Comparison of ENCODE assay signal across 24 mouse cellular contexts in genomic region chr10:14034046-14034445, GRCm38 (mm10).
A peak's percentile ranks its signal among the peaks of the same experiment; 100 is the strongest.
DNase-seq lines count a peak whose midpoint lies in the region; ATAC-seq and TF ChIP-seq lines count a peak whose summit lies in the region.
"Had no signal": no experiment of that assay in that cellular context is flagged by ENCODE, and none has a peak within 500 bp of the region (broad histone marks: within the 10 kb centered on the region; RNA-seq: fewer than 3 reads in every experiment).

No protein-coding gene starts in this region.

- TF ChIP-seq CTCF in gastrocnemius, adult 2 months (IDR thresholded peaks at IDR 0.05) = no peak
- no peak for TF ChIP-seq CTCF in spleen, adult 2 months (IDR thresholded peaks at IDR 0.05; ENCODE audit: extremely low read depth, insufficient read depth, insufficient read length, insufficient replicate concordance)

- TF ChIP-seq POLR2A in spleen, adult 2 months (IDR thresholded peaks at IDR 0.05; ENCODE audit: low read depth, low read length) = no peak

- 84% methylated on average over 7 of the region's 7 CpGs for WGBS in spleen, adult 2 months

- 0 out of 2 replicates have a peak overlapping the region, but pooled peaks have one; percentile 21 for H3K27ac ChIP-seq in gastrocnemius, adult 2 months
- H3K27ac ChIP-seq in spleen, adult 2 months (ENCODE audit: insufficient read depth, low read length) = peak overlapping the region; percentile 40; the same call in 1 of the 2 replicates
- H3K27ac ChIP-seq: embryonic facial prominence, embryonic 12.5 days; embryonic facial prominence, embryonic 15.5 days; heart, embryonic 15.5 days; hindbrain, embryonic 10.5 days; hindbrain, embryonic 13.5 days had no signal

- no peaks in the 10 kb centered on the region for H3K36me3 ChIP-seq in spleen, adult 2 months (ENCODE audit: control insufficient read depth, insufficient read depth, low read length)
- H3K36me3 ChIP-seq: embryonic facial prominence, embryonic 12.5 days; embryonic facial prominence, embryonic 15.5 days; heart, embryonic 12.5 days; heart, embryonic 15.5 days; hindbrain, embryonic 10.5 days; hindbrain, embryonic 13.5 days had no signal

- no peaks in the 10 kb centered on the region for H3K27me3 ChIP-seq in spleen, adult 2 months (ENCODE audit: control insufficient read depth, insufficient read depth, low read length)
- H3K27me3 ChIP-seq: embryonic facial prominence, embryonic 12.5 days; embryonic facial prominence, embryonic 15.5 days; heart, embryonic 12.5 days; heart, embryonic 15.5 days; hindbrain, embryonic 13.5 days had no signal

- H3K4me3 ChIP-seq in gastrocnemius, adult 2 months = no peak overlapping the region
- H3K4me3 ChIP-seq in spleen, adult 2 months (ENCODE audit: extremely low read depth, insufficient read depth, insufficient read length) = no peak overlapping the region
- H3K4me3 ChIP-seq: embryonic facial prominence, embryonic 12.5 days; embryonic facial prominence, embryonic 15.5 days; heart, embryonic 12.5 days; heart, embryonic 15.5 days; hindbrain, embryonic 10.5 days; hindbrain, embryonic 13.5 days had no signal

- ATAC-seq in inflammation-experienced regulatory T-cells, adult 6 months = peak; percentile 41
- ATAC-seq: forebrain, embryonic 14.5 days; forebrain, postnatal 0 days; hindbrain, embryonic 16.5 days; intestine, postnatal 0 days had no signal

- intact Hi-C loops in gastrocnemius, adult 2 months (cut with DNase I) = no loop called here

- DNase-seq in gastrocnemius, adult 2 months = no peak
- no peak for DNase-seq in gastrocnemius, postnatal 10 days
- no peak for DNase-seq in spleen, adult 2 months (ENCODE audit: low read depth in 1 of 2, low spot score in 2 of 2)
- no peak for DNase-seq in spleen, postnatal 14 days (ENCODE audit: low spot score in 2 of 2)
- DNase-seq in adrenal gland, postnatal 25 days = no peak
- DNase-seq: adrenal gland, adult 8-10 months; adrenal gland, postnatal 36 days; cerebellum, adult 2 months; cerebellum, adult 9-11 months; cerebellum, postnatal 25 days; forebrain, postnatal 0 days; gastrocnemius, postnatal 36 days; heart, postnatal 10 days; heart, postnatal 36 days had no signal

- H3K4me1 ChIP-seq in spleen, adult 2 months (ENCODE audit: control insufficient read depth, insufficient read depth, insufficient read length) = peaks cover 17% of the 10 kb centered on the region; the same call in 1 of the 2 replicates
- H3K4me1 ChIP-seq: embryonic facial prominence, embryonic 12.5 days; embryonic facial prominence, embryonic 15.5 days had no signal
